Mouse (Mus musculus) frontal cortex, postnatal 10 days (tissue): ENCODE results near the gene Kirrel3.

Experiments
- DNase-seq, 2 experiments: peaks; one replicate each; pipeline ENCODE4 v3.0.0; 2022; ENCODE audit warnings: low spot score in 2 of 2, mixed read lengths in 1 of 2

The Kirrel3 gene

DNA sequence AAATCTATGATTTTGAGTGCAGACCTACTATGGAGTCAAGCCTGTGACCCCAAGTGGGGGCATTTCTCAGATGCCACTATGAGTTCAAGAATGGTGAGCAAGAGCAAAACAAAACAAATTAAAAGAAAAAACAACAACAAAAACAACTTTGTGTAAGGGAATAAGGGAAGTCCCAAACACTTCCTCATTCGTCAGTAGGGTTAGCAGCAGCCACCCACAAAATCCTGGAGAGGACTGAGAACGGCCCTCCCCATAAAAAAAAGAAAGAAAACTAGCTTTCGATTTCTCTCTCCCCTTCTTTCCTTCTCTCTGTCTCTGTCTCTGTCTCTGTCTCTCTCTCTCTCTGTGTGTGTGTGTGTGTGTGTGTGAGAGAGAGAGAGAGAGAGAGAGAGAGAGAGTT is 570.9 kb downstream of the Kirrel3 start:
- DNase-seq: no peak

DNA sequence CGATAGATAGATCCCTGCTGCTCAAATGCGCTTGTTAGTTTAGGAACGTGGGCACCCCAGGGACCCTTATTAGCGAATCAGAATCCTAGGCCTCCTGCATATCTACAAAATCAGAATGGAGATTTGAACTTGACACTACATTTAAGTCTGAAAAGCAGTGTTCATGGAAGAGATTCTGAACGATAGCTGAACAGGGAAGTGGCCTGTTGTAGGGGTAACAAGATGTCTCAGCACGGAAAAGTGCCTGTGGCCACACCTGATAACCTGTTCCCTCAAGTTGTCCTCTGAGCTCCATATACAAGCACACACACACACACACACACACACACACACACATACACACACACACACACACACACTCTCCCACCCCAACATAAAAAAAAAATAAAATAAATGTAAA is 571.9 kb downstream of the Kirrel3 start:
- DNase-seq: peak in 1 of 2 experiments; percentile 1

DNA sequence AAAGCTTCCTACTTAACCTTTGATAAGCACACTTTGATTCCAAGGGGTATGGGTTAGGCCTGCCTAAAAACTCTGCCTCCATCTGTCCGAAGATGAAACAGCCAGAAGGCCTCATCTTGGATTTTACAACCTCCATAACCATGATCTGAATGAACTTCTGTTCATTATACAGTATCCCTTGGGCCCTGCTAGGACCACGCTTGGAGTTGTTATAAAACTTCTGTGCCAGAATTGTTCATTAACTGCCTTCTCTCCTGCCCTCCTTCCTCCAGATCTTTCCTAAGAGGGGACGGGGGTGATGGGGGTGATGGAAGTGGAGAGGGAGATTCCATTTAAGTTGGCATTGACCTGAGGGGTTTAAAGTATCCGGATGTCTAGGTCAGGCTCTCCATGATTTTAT is 572.5 kb downstream of the Kirrel3 start:
- no peak for DNase-seq

DNA sequence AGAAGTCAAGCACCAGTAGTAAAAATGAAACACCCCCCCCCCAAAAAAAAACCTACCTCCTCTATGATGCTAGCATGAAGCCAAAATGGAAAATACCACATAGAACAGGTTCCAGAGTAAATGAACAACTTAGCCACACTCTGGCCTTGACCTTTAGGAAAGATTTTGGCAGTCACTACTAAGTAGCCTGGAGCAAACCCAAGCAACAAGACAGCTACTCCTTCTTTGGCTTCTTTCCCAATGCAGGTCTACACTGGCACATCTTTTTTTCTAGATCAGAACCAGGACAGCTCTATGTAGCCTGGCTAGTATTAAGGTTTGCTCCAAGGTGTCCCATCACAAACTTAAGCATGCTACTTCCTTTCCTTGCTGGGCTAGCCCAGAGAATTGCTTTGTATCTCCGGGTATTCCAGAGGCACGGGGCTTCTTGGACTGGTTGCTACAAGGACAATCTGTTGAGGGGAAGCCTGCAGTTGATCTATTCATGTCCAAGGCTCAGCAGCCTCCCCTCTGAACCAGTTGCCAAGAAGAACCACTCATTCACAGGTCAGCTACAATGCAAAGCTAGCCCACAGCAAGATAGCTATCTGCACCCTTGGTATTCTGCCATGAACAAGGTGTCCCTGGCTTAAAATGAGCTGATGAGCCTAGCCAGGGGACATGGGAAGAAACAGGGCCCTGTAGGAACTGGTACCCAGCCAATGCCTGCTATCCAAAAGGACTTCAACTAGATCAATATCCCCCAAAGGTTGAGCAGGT is 573.1 kb downstream of the Kirrel3 start:
- peak in 1 of 2 experiments; percentile 1 for DNase-seq

DNA sequence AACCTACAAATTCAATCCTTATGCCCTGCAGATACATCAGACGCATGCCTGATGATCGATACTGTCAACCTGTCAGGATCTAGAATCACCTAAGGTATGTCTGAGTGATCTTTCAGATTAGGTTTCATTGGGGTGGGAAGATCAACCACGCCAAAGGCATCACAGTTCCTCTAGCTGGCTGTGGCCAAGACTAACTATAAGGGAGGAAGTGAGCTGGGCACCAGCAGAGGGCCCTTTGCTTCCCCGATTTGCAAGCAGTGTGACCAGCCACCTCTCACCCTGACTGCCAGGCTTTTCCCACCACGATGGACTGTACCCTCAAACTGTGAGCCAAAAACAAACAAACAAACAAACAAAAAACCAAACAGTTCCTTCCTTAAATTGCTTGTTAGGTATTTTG is 574.2 kb downstream of the Kirrel3 start:
- DNase-seq: peak in 1 of 2 experiments; percentile 1

DNA sequence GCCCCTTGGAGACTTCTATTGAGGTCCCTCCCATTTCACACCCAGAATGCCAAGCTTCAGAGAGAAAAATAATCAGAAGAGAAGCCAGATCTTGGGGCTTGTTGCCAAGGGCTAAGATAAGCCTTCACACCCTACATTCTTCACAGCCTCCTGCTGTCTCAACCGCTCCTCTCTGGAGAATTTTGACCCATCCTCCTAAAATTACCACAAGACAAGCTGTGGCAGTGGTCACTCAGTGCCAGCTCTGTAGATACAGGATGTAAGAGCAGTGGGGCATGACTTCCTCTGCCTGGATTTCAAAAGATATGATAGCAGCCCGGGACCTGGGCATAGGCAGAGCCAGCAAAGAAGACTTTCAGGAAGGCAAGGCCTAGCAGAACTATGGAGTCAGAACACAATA is 575.8 kb downstream of the Kirrel3 start:
- peak in 1 of 2 experiments; percentile 3 for DNase-seq
